Mouse (Mus musculus) megakaryocyte, embryonic 14.5 days (primary cell): ENCODE measurements around the gene Tufm.

Experiments used
- FLI1 ChIP-seq: IDR thresholded peaks from 2 replicates; pipeline ENCODE4 v1.6.1; 2012; ENCODE audit warnings: low read length, inconsistent platforms, mixed read lengths
- GATA1 ChIP-seq: IDR thresholded peaks from 3 replicates; pipeline ENCODE4 v1.6.1; 2012; ENCODE audit warnings: mixed read lengths, low read length, inconsistent platforms, borderline replicate concordance

DNA sequence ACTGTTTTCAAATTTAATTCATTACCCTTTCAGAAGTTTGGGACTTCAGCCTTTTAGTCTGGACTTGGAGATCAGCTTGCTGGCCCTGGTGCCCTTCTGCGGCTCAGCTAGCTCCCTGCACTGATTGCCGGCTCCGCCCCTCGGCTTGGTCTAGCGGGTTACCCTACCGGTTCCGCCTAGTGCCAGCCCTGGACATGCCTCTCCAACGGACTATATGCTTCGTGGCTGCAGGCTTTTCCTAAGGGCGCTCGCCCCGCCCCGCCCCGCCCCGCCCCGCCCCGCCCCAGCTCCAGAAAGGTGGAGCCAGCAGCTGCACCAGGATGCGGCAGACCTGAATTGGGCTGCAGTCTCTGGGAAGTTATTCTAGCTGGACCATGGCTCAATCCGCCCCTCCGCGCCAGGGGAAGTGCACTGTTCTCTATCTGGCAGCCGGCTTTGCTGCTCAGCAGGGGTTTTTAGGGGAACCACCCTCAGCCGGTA is 4.7 kb upstream of the Tufm start:
- TF ChIP-seq GATA1 (no peak), FLI1 (no peak)
